Mouse (Mus musculus) hindbrain, embryonic 16.5 days (tissue): ENCODE results near the gene Gng7. TPM values are rescaled to one million over a fixed set of nuclear protein-coding genes. Genes with fewer than 3 reads are reported as not detected.
A peak's percentile ranks its signal among the peaks of the same experiment; 100 is the strongest.

Experiments
- ATAC-seq: fragments of 200-750 bp; cut with Nextera tagmentation; 2 replicates; pipeline ENCODE4 v1.8.0; 2017; ENCODE audit warnings: moderate TSS enrichment, moderate library complexity
- H3K27ac ChIP-seq: fragments of 300-500 bp; sonication (generic); 2 replicates; pipeline ENCODE4 v1.5.1; 2014; ENCODE audit warnings: low read depth, mild to moderate bottlenecking, control low read depth, low read length, moderate library complexity
- H3K27me3 ChIP-seq: fragments of 300-500 bp; sonication (generic); replicated peaks from 2 replicates; pipeline ENCODE4 v1.6.1; 2014; ENCODE audit warnings: low read length; ENCODE audit not compliant: control insufficient read depth, insufficient read depth
- H3K36me3 ChIP-seq: fragments of 300-500 bp; sonication (generic); 2 replicates; pipeline ENCODE4 v1.6.1; 2014; ENCODE audit warnings: mild to moderate bottlenecking, low read length, moderate library complexity, mixed read lengths; ENCODE audit not compliant: control insufficient read depth, insufficient read depth
- H3K4me1 ChIP-seq: fragments of 300-500 bp; sonication (generic); 2 replicates; pipeline ENCODE4 v1.6.1; 2014; ENCODE audit warnings: low read depth, low read length; ENCODE audit not compliant: control insufficient read depth, insufficient read depth
- H3K4me2 ChIP-seq: fragments of 300-500 bp; sonication (generic); 2 replicates; pipeline ENCODE4 v1.6.1; 2014; ENCODE audit warnings: mild to moderate bottlenecking, low read length, control low read depth, moderate library complexity
- H3K4me3 ChIP-seq: fragments of 300-500 bp; sonication (generic); 2 replicates; pipeline ENCODE4 v1.5.1; 2014; ENCODE audit warnings: mild to moderate bottlenecking, low read length, control low read depth, moderate library complexity
- H3K9ac ChIP-seq: fragments of 300-500 bp; sonication (generic); 2 replicates; pipeline ENCODE4 v1.6.1; 2014; ENCODE audit warnings: low read depth, mild to moderate bottlenecking, control low read depth, low read length, moderate library complexity
- H3K9me3 ChIP-seq: fragments of 300-500 bp; sonication (generic); 2 replicates; pipeline ENCODE4 v1.6.1; 2014; ENCODE audit warnings: mild to moderate bottlenecking, low read length, moderate library complexity; ENCODE audit not compliant: control insufficient read depth
- WGBS: fragments of 180-500 bp; shearing (Covaris S2); extraction: QIAGEN DNeasy Blood & Tissue Kit; methylation state at CpG from one replicate; pipeline ENCODE4 v1.1.7; 2014; 5-methylcytosine and 5-hydroxymethylcytosine counted together
- polyA plus RNA-seq: library from polyadenylated mRNA; unstranded; fragments of >200 nt; fragmentation: Nextera tagmentation; extraction: Ambion mirVana; gene quantifications from 2 replicates; pipeline ENCODE4 v1.2.1, GENCODE M21; 2015

Gng7 gene
- polyA plus RNA-seq, 1 experiment from 2014 or later = 25.4 TPM

- H3K27me3 ChIP-seq = peaks cover 2% of the 10 kb centered on the region; the same call in 1 of the 2 replicates
- no peak overlapping the region; the same call in 1 of the 2 replicates for H3K9ac ChIP-seq
- H3K27ac ChIP-seq = no peak overlapping the region
- WGBS = 77% methylated on average over 6 of the region's 6 CpGs
- no peak for ATAC-seq
- H3K4me2 ChIP-seq = no peak overlapping the region
- no peaks in the 10 kb centered on the region for H3K9me3 ChIP-seq
- H3K36me3 ChIP-seq = peaks cover 4% of the 10 kb centered on the region; the same call in 1 of the 2 replicates
- no peak overlapping the region for H3K4me3 ChIP-seq
- H3K4me1 ChIP-seq = peaks cover 14% of the 10 kb centered on the region
Measured at GRCm38 (mm10) chr10:81019687-81020086, 4.9 kb upstream of the Gng7 start.

GRCm38 (mm10) chr10:81018326-81018725 is 3.6 kb upstream of the Gng7 start:
- WGBS = 34% methylated on average over 10 of the region's 10 CpGs
- no peak overlapping the region for H3K4me2 ChIP-seq
- peaks cover 10% of the 10 kb centered on the region for H3K4me1 ChIP-seq
- ATAC-seq = no peak
- H3K27ac ChIP-seq = no peak overlapping the region
- peaks cover 4% of the 10 kb centered on the region; the same call in 1 of the 2 replicates for H3K36me3 ChIP-seq
- H3K9me3 ChIP-seq = no peaks in the 10 kb centered on the region
- H3K9ac ChIP-seq = no peak overlapping the region
- no peak overlapping the region for H3K4me3 ChIP-seq
- no peaks in the 10 kb centered on the region for H3K27me3 ChIP-seq

GRCm38 (mm10) chr10:81016645-81017044 is 1.9 kb upstream of the Gng7 start:
- WGBS = 8% methylated on average over 7 of the region's 7 CpGs
- ATAC-seq = no peak
- no peak overlapping the region for H3K9ac ChIP-seq

DNA sequence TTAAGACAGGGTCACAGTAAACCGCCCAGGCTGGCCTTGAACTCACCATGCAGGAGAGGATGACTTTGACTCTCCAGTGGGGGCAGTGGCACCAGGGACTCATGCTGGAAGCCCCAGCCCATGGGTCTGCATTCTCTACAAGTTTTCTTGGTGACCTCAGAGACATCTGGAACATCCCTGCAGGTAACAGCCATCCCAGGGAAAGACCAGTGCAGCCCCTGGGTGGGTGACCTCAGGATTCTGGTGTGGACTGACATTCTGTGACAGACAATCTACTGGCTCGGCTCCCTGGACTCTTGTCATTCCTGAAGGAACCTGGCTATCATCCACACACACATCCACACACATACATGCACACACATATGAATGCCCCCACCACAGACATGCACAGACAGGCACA is 921 bp upstream of the Gng7 start:
- Histone ChIP-seq H3K27me3 (no peaks in the 10 kb centered on the region), H3K36me3 (peaks cover 4% of the 10 kb centered on the region; the same call in 1 of the 2 replicates), H3K9me3 (no peaks in the 10 kb centered on the region), H3K4me3 (no peak overlapping the region), H3K27ac (no peak overlapping the region), H3K9ac (no peak overlapping the region), H3K4me1 (peaks cover 6% of the 10 kb centered on the region; the same call in 1 of the 2 replicates), H3K4me2 (no peak overlapping the region; the same call in 1 of the 2 replicates)
- WGBS = 91% methylated on average over 2 of the region's 2 CpGs
- ATAC-seq = no peak

More at GRCm38 (mm10) chr10:81016645-81017044, 1.9 kb upstream of the Gng7 start:
- no peaks in the 10 kb centered on the region for H3K27me3 ChIP-seq
- no peaks in the 10 kb centered on the region for H3K9me3 ChIP-seq
- no peak overlapping the region for H3K27ac ChIP-seq
- peaks cover 4% of the 10 kb centered on the region; the same call in 1 of the 2 replicates for H3K36me3 ChIP-seq
- no peak overlapping the region for H3K4me2 ChIP-seq
- peaks cover 7% of the 10 kb centered on the region; the same call in 1 of the 2 replicates for H3K4me1 ChIP-seq
- H3K4me3 ChIP-seq = no peak overlapping the region

DNA sequence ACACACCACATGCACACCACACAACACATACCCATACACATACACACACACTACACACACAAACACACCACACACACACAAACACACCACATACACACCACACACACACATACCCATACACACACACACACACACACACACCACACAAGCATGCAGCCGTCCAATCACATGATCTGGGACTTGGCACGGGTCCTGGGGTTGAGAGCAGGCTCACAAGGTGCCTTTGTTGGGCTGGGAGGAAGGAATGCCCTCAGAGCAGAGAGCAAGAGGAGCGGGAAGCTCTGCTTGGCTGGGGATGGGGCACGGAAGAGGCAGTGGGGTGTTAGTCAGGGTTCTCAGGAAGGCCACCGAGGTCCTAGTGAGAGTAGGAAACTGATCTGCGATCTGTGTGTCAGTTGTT is 3.9 kb downstream of the Gng7 start:
- 57% methylated on average over 6 of the region's 6 CpGs for WGBS
- Histone ChIP-seq H3K36me3 (no peaks in the 10 kb centered on the region), H3K4me2 (no peak overlapping the region), H3K27me3 (no peaks in the 10 kb centered on the region), H3K4me3 (no peak overlapping the region), H3K4me1 (peaks cover 6% of the 10 kb centered on the region; the same call in 1 of the 2 replicates), H3K9ac (no peak overlapping the region), H3K9me3 (no peaks in the 10 kb centered on the region), H3K27ac (no peak overlapping the region)
- no peak for ATAC-seq

DNA sequence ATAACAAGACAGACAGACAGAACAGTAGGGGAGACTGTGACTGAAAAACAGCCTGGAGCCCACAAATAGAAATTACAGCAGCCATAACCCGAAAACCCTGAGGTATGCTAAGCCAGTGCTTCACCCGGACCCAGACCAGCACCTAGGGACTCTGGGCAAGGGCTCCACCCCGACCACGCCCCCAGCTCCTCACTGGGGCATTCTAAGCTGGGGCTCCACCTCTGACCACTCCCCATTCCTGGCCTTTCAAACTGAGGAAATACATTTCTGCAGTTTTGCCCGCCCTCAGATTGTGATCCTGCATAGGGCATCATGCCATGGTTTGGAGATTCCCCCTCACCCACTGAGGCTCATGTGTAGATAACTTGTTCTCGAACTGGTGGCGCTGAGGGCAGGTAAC is 7.5 kb downstream of the Gng7 start:
- Histone ChIP-seq H3K9me3 (no peaks in the 10 kb centered on the region), H3K4me1 (no peaks in the 10 kb centered on the region), H3K4me2 (no peak overlapping the region), H3K27ac (no peak overlapping the region), H3K4me3 (no peak overlapping the region), H3K27me3 (no peaks in the 10 kb centered on the region), H3K36me3 (no peaks in the 10 kb centered on the region), H3K9ac (no peak overlapping the region)
- WGBS = 35% methylated on average over 7 of the region's 7 CpGs
- ATAC-seq = no peak

- no peaks in the 10 kb centered on the region for H3K27me3 ChIP-seq
- no peaks in the 10 kb centered on the region for H3K36me3 ChIP-seq
- H3K9me3 ChIP-seq = no peaks in the 10 kb centered on the region
- no peak overlapping the region for H3K27ac ChIP-seq
- no peak overlapping the region for H3K4me3 ChIP-seq
- no peak overlapping the region for H3K9ac ChIP-seq
- WGBS = 92% methylated on average over 7 of the region's 7 CpGs
- H3K4me2 ChIP-seq = no peak overlapping the region
- ATAC-seq = no peak
- H3K4me1 ChIP-seq = peaks cover 2% of the 10 kb centered on the region
Measured at GRCm38 (mm10) chr10:81006005-81006677, 8.6 kb downstream of the Gng7 start.

GRCm38 (mm10) chr10:81001161-81001560 is 13.6 kb downstream of the Gng7 start:
- 24% methylated on average over 10 of the region's 10 CpGs for WGBS
- H3K4me2 ChIP-seq = peak overlapping the region; percentile 4
- ATAC-seq = peak; percentile 16

GRCm38 (mm10) chr10:81000197-81001062 is 14.3 kb downstream of the Gng7 start:
- Histone ChIP-seq H3K4me3 (no peak overlapping the region), H3K27ac (no peak overlapping the region), H3K4me2 (peak overlapping the region; percentile 4; the same call in 1 of the 2 replicates), H3K9me3 (no peaks in the 10 kb centered on the region), H3K27me3 (no peaks in the 10 kb centered on the region), H3K4me1 (peaks cover 14% of the 10 kb centered on the region), H3K9ac (peak overlapping the region; percentile 24), H3K36me3 (no peaks in the 10 kb centered on the region)
- WGBS = 53% methylated on average over 28 of the region's 28 CpGs
- ATAC-seq = no peak

More at GRCm38 (mm10) chr10:81001161-81001560, 13.6 kb downstream of the Gng7 start:
- no peak overlapping the region for H3K27ac ChIP-seq
- H3K4me3 ChIP-seq = no peak overlapping the region
- no peaks in the 10 kb centered on the region for H3K27me3 ChIP-seq
- peak overlapping the region; percentile 24 for H3K9ac ChIP-seq
- peaks cover 14% of the 10 kb centered on the region for H3K4me1 ChIP-seq
- no peaks in the 10 kb centered on the region for H3K36me3 ChIP-seq
- no peaks in the 10 kb centered on the region for H3K9me3 ChIP-seq
